Mouse (Mus musculus): ENCODE measurements at regions not wholly inside any gene's neighbourhood (a gene's known extent, or its start where the extent isn't known, plus 50 kb on each side); places are given as distances from the start of the nearest gene placed in this dataset.

DNA sequence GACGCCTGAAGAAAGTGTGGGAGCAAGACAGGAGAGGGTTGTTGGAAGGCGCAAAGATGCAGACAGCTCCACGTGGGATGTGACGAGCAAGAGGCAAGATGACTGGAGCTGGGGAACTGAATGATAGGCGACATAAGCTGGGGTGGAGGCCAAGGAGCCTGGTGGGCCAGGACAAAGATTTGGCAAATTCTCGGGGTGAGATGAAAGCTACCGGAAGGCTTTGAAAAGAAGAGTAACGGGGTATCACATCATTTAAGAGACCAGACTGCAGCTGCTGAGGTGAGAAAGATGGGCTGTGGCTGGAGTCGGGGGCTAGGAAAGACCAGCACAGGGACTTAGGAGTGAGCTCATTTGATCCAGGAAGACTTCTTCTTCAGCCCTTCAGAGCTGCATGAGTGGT lies 234.0 kb downstream of the Gm19410 start:
- Histone ChIP-seq H3K79me2 (ENCODE audit: control insufficient read depth, insufficient read depth) (no peaks in the 10 kb centered on the region), H3K36me3 (ENCODE audit: control insufficient read depth, insufficient read depth) (no peaks in the 10 kb centered on the region), H3K79me3 (ENCODE audit: low read depth) (no peaks in the 10 kb centered on the region), H3K27me3 (ENCODE audit: control insufficient read depth, insufficient read depth, insufficient read length) (no peaks in the 10 kb centered on the region), H3K4me3 (ENCODE audit: insufficient read depth, poor library complexity, severe bottlenecking) (no peak overlapping the region), H3ac (ENCODE audit: control insufficient read depth, insufficient read length, low read depth) (no peak overlapping the region)
- TF ChIP-seq USF1 (IDR thresholded peaks at IDR 0.05; ENCODE audit: low read depth) (no peak), CEBPB (IDR thresholded peaks at IDR 0.05; ENCODE audit: low read depth) (no peak), MAX (IDR thresholded peaks at IDR 0.05) (no peak), FOSL1 (IDR thresholded peaks at IDR 0.05; ENCODE audit: insufficient read depth, low read length, poor library complexity, severe bottlenecking) (no peak), CTCF (IDR thresholded peaks at IDR 0.05; ENCODE audit: control insufficient read depth, insufficient read depth, insufficient read length) (no peak), MYOG (IDR thresholded peaks at IDR 0.05; ENCODE audit: control insufficient read depth, extremely low read depth, insufficient read length) (no peak), MYOD1 (IDR thresholded peaks at IDR 0.05; ENCODE audit: control insufficient read depth, insufficient read length, low read depth) (no peak)

GRCm38 (mm10) chr8:36004387-36004786 lies 238.8 kb downstream of the Gm19410 start:
- Histone ChIP-seq H3ac (ENCODE audit: control insufficient read depth, insufficient read length, low read depth) (no peak overlapping the region), H3K79me2 (ENCODE audit: control insufficient read depth, insufficient read depth) (no peaks in the 10 kb centered on the region)
- TF ChIP-seq MYOG (IDR thresholded peaks at IDR 0.05; ENCODE audit: control insufficient read depth, extremely low read depth, insufficient read length) (no peak), FOSL1 (IDR thresholded peaks at IDR 0.05; ENCODE audit: insufficient read depth, low read length, poor library complexity, severe bottlenecking) (no peak), MAX (IDR thresholded peaks at IDR 0.05) (no peak), MYOD1 (IDR thresholded peaks at IDR 0.05; ENCODE audit: control insufficient read depth, insufficient read length, low read depth) (no peak), CTCF (IDR thresholded peaks at IDR 0.05; ENCODE audit: control insufficient read depth, insufficient read depth, insufficient read length) (no peak), USF1 (IDR thresholded peaks at IDR 0.05; ENCODE audit: low read depth) (no peak), CEBPB (IDR thresholded peaks at IDR 0.05; ENCODE audit: low read depth) (no peak)

DNA sequence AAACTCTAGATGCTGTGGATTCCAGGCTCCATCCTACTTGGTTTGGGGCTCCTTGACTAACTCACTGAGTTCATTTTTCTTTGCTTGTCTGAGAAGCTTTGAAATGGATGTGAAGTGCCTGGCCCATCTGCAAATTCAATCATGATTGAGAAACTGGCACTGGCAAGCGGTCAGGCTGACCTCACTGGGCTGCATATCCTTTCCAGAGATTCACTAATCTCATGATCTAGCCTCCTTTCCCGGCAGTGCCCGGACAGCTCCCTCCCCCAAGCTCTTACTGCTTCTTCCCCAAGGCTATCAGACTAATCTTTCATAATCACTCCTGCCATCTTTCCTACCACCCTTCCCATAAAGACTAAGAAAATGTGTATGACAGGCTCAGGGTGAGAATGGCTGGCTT lies 239.9 kb downstream of the Gm19410 start:
- Histone ChIP-seq H3ac (ENCODE audit: control insufficient read depth, insufficient read length, low read depth) (no peak overlapping the region), H3K79me3 (ENCODE audit: low read depth) (no peaks in the 10 kb centered on the region), H3K79me2 (ENCODE audit: control insufficient read depth, insufficient read depth) (no peaks in the 10 kb centered on the region), H3K4me3 (ENCODE audit: insufficient read depth, poor library complexity, severe bottlenecking) (no peak overlapping the region), H3K27me3 (ENCODE audit: control insufficient read depth, insufficient read depth, insufficient read length) (no peaks in the 10 kb centered on the region), H3K36me3 (ENCODE audit: control insufficient read depth, insufficient read depth) (no peaks in the 10 kb centered on the region)
- no peak for TF ChIP-seq MAX (IDR thresholded peaks at IDR 0.05)
- no peak for TF ChIP-seq MYOD1 (IDR thresholded peaks at IDR 0.05; ENCODE audit: control insufficient read depth, insufficient read length, low read depth)
- TF ChIP-seq MYOG (IDR thresholded peaks at IDR 0.05; ENCODE audit: control insufficient read depth, extremely low read depth, insufficient read length), result no peak
- TF ChIP-seq CTCF (IDR thresholded peaks at IDR 0.05; ENCODE audit: control insufficient read depth, insufficient read depth, insufficient read length), result no peak
- no peak for TF ChIP-seq CEBPB (IDR thresholded peaks at IDR 0.05; ENCODE audit: low read depth)
- no peak for TF ChIP-seq FOSL1 (IDR thresholded peaks at IDR 0.05; ENCODE audit: insufficient read depth, low read length, poor library complexity, severe bottlenecking)
- TF ChIP-seq USF1 (IDR thresholded peaks at IDR 0.05; ENCODE audit: low read depth), result no peak

More at GRCm38 (mm10) chr8:36004387-36004786, 238.8 kb downstream of the Gm19410 start:
- Histone ChIP-seq H3K27me3 (ENCODE audit: control insufficient read depth, insufficient read depth, insufficient read length) (no peaks in the 10 kb centered on the region), H3K4me3 (ENCODE audit: insufficient read depth, poor library complexity, severe bottlenecking) (no peak overlapping the region), H3K79me3 (ENCODE audit: low read depth) (no peaks in the 10 kb centered on the region), H3K36me3 (ENCODE audit: control insufficient read depth, insufficient read depth) (no peaks in the 10 kb centered on the region)

- Histone ChIP-seq H3K79me2 (ENCODE audit: control insufficient read depth, insufficient read depth) (no peaks in the 10 kb centered on the region), H3ac (ENCODE audit: control insufficient read depth, insufficient read length, low read depth) (no peak overlapping the region), H3K36me3 (ENCODE audit: control insufficient read depth, insufficient read depth) (no peaks in the 10 kb centered on the region), H3K27me3 (ENCODE audit: control insufficient read depth, insufficient read depth, insufficient read length) (no peaks in the 10 kb centered on the region), H3K79me3 (ENCODE audit: low read depth) (no peaks in the 10 kb centered on the region), H3K4me3 (ENCODE audit: insufficient read depth, poor library complexity, severe bottlenecking) (no peak overlapping the region)
- TF ChIP-seq CEBPB (IDR thresholded peaks at IDR 0.05; ENCODE audit: low read depth), result no peak
- no peak for TF ChIP-seq FOSL1 (IDR thresholded peaks at IDR 0.05; ENCODE audit: insufficient read depth, low read length, poor library complexity, severe bottlenecking)
- no peak for TF ChIP-seq USF1 (IDR thresholded peaks at IDR 0.05; ENCODE audit: low read depth)
- TF ChIP-seq MYOD1 (IDR thresholded peaks at IDR 0.05; ENCODE audit: control insufficient read depth, insufficient read length, low read depth), result no peak
- no peak for TF ChIP-seq MAX (IDR thresholded peaks at IDR 0.05)
- no peak for TF ChIP-seq MYOG (IDR thresholded peaks at IDR 0.05; ENCODE audit: control insufficient read depth, extremely low read depth, insufficient read length)
- no peak for TF ChIP-seq CTCF (IDR thresholded peaks at IDR 0.05; ENCODE audit: control insufficient read depth, insufficient read depth, insufficient read length)
Observed at GRCm38 (mm10) chr8:36007724-36008123, 242.1 kb downstream of the Gm19410 start.

DNA sequence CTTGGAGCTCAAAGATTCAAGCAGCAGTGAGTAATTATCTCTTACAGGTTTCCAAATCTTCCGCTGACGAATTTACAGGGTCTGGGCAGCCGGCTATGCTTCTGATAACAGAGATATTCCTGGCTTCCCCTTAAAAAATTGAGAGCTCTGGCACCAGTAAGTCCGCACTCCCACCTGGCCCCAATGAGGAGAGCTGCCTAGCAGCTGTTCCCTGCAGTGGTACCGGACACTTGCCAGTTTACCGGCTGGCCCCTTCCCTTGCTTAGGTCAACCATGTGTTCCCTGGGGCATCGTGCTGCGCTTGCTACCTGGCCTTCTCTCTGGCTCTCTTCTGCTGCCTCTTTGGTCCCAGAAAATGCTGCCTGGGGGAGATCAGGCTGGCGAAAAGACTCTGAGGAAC lies 244.0 kb downstream of the Gm19410 start:
- H3ac ChIP-seq (ENCODE audit: control insufficient read depth, insufficient read length, low read depth), result no peak overlapping the region
- no peaks in the 10 kb centered on the region for H3K27me3 ChIP-seq (ENCODE audit: control insufficient read depth, insufficient read depth, insufficient read length)
- TF ChIP-seq FOSL1 (IDR thresholded peaks at IDR 0.05; ENCODE audit: insufficient read depth, low read length, poor library complexity, severe bottlenecking) (no peak), USF1 (IDR thresholded peaks at IDR 0.05; ENCODE audit: low read depth) (no peak), CEBPB (IDR thresholded peaks at IDR 0.05; ENCODE audit: low read depth) (no peak), CTCF (IDR thresholded peaks at IDR 0.05; ENCODE audit: control insufficient read depth, insufficient read depth, insufficient read length) (no peak), MAX (IDR thresholded peaks at IDR 0.05) (no peak), MYOG (IDR thresholded peaks at IDR 0.05; ENCODE audit: control insufficient read depth, extremely low read depth, insufficient read length) (no peak), MYOD1 (IDR thresholded peaks at IDR 0.05; ENCODE audit: control insufficient read depth, insufficient read length, low read depth) (no peak)
- H3K36me3 ChIP-seq (ENCODE audit: control insufficient read depth, insufficient read depth), result no peaks in the 10 kb centered on the region
- no peaks in the 10 kb centered on the region for H3K79me3 ChIP-seq (ENCODE audit: low read depth)
- H3K4me3 ChIP-seq (ENCODE audit: insufficient read depth, poor library complexity, severe bottlenecking), result no peak overlapping the region
- no peaks in the 10 kb centered on the region for H3K79me2 ChIP-seq (ENCODE audit: control insufficient read depth, insufficient read depth)
